Mouse (Mus musculus) natural killer cell, adult 2 months (primary cell): Measurements from ENCODE around the gene Git1.

Source experiments
- DNase-seq, 2 experiments: peaks; one replicate each; pipeline ENCODE4 v3.0.0; 2022; ENCODE audit warnings: low spot score in 2 of 2

Git1 gene

GRCm38 (mm10) chr11:77501971-77502370 is 8.6 kb downstream of the Git1 start:
- no peak for DNase-seq

- no peak for DNase-seq
These were observed 9.1 kb downstream of the Git1 start for GRCm38 (mm10) chr11:77502481-77502880.

- DNase-seq: no peak
These were observed 10.1 kb downstream of the Git1 start for GRCm38 (mm10) chr11:77503511-77503910.

GRCm38 (mm10) chr11:77504377-77504776 is 11.0 kb downstream of the Git1 start:
- DNase-seq: no peak

GRCm38 (mm10) chr11:77505291-77505980 is 12.1 kb downstream of the Git1 start:
- no peak for DNase-seq

- DNase-seq: no peak
These were observed 12.9 kb downstream of the Git1 start for GRCm38 (mm10) chr11:77506273-77506672.

- DNase-seq: no peak
These were observed 13.6 kb downstream of the Git1 start for GRCm38 (mm10) chr11:77506941-77507340.

GRCm38 (mm10) chr11:77507426-77507825 is 14.1 kb downstream of the Git1 start:
- DNase-seq: no peak

- peak; percentile 75 to 84 for DNase-seq
These were observed 15.0 kb downstream of the Git1 start for GRCm38 (mm10) chr11:77508068-77509021.

- no peak for DNase-seq
These were observed 18.0 kb downstream of the Git1 start for GRCm38 (mm10) chr11:77511336-77511735.

GRCm38 (mm10) chr11:77512891-77513810 is 19.8 kb downstream of the Git1 start:
- peak; percentile 75 to 86 for DNase-seq

GRCm38 (mm10) chr11:77513811-77514170 is 20.4 kb downstream of the Git1 start:
- DNase-seq: no peak

GRCm38 (mm10) chr11:77514281-77514831 is 21.0 kb downstream of the Git1 start:
- peak in 1 of 2 experiments; percentile 25 for DNase-seq

- no peak for DNase-seq
These were observed 21.7 kb downstream of the Git1 start, which contains the start of gene Abhd15 for GRCm38 (mm10) chr11:77514832-77515636. Gene Abhd15 (plus strand): TSS chr11:77515121.

GRCm38 (mm10) chr11:77515637-77516552 is 22.5 kb downstream of the Git1 start, which contains the start of gene Trp53i13:
Gene Trp53i13 (minus strand): TSS chr11:77515980.
- DNase-seq: peak in 1 of 2 experiments; percentile 41

GRCm38 (mm10) chr11:77516553-77517425 is 23.4 kb downstream of the Git1 start:
- DNase-seq: no peak

- no peak for DNase-seq
These were observed 24.9 kb downstream of the Git1 start for GRCm38 (mm10) chr11:77518051-77518798.

GRCm38 (mm10) chr11:77519043-77519442 is 25.7 kb downstream of the Git1 start, which contains the start of gene Gm10392:
Gene Gm10392 (minus strand): TSS chr11:77519198.
- DNase-seq: peak; percentile 68 to 80
